Mouse (Mus musculus) kidney, adult 2 months (tissue): ENCODE results near the gene Git2.

Experiments used
- CTCF ChIP-seq: fragments of 200-500 bp; conservative IDR thresholded peaks from 2 replicates; pipeline ENCODE4 v1.5.1; 2011; ENCODE audit warnings: low read depth, mild to moderate bottlenecking, control low read depth, low read length, moderate library complexity, mixed read lengths; ENCODE audit not compliant: insufficient read depth, insufficient read length
- POLR2A ChIP-seq: fragments of 200-500 bp; IDR thresholded peaks from one replicate; pipeline ENCODE4 v1.6.1; 2011; ENCODE audit warnings: low read depth, low read length, control low read depth

GRCm38 (mm10) chr5:114769786-114770185 is 5.5 kb downstream of the Git2 start:
- TF ChIP-seq POLR2A = no peak
- TF ChIP-seq CTCF = no peak
